Mouse (Mus musculus) lung, postnatal 0 days (tissue): ENCODE data around the gene Iqsec1.

Experiments
- CTCF ChIP-seq: IDR thresholded peaks from 2 replicates; pipeline ENCODE4 v1.5.1; 2016; ENCODE audit warnings: antibody characterized with exemption, mild to moderate bottlenecking
- EP300 ChIP-seq: IDR thresholded peaks from 2 replicates; pipeline ENCODE4 v1.6.1; 2016; ENCODE audit warnings: antibody characterized with exemption, mild to moderate bottlenecking, control low read depth

DNA sequence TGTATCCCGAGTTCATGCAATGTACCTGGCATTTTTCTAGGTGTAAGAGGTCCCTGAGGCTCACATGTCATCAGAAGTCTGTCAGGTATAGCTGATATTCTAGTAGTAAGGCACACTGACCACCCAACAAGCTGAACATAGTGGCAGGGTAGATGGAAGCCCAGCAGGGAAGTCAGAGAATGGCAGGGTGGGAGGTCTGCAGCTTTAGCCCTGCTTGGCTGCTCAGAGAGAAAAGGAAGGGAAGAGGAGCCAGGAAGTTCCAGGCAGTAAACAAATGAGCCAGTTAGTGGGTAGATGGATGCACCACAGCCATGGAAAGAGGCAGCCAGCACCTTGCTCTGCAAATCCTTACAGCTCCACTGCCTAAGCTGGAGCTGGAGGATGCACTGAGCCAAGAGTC is 181.7 kb downstream of the Iqsec1 start:
- TF ChIP-seq CTCF (no peak), EP300 (no peak)
